Mouse (Mus musculus): Measurements from ENCODE around the gene Pde11a. TPM values are rescaled to one million over a fixed set of nuclear protein-coding genes. Genes with fewer than 3 reads are reported as not detected.
A peak's percentile ranks its signal among the peaks of the same experiment; 100 is the strongest.

Pde11a gene
- polyA plus RNA-seq, 1 experiment from 2014 or later, result 0.18 TPM

GRCm38 (mm10) chr2:76058661-76059467, 279.7 kb downstream of the Pde11a start:
- Histone ChIP-seq H3K4me2 (replicated peaks) (no peak overlapping the region), H3K36me3 (no peaks in the 10 kb centered on the region), H3K27ac (peak overlapping the region; percentile 17; the same call in 1 of the 2 replicates), H3K4me1 (peaks cover 14% of the 10 kb centered on the region), H3K9me3 (replicated peaks) (no peaks in the 10 kb centered on the region), H3K9ac (no peak overlapping the region), H3K27me3 (no peaks in the 10 kb centered on the region), H3K4me3 (no peak overlapping the region)
- WGBS, result 33% methylated on average over 13 of the region's 13 CpGs
- ATAC-seq (ENCODE audit: low FRiP score), result no peak

- Histone ChIP-seq H3K27me3 (no peaks in the 10 kb centered on the region), H3K9me3 (replicated peaks) (no peaks in the 10 kb centered on the region), H3K4me1 (peaks cover 19% of the 10 kb centered on the region), H3K9ac (no peak overlapping the region), H3K4me3 (no peak overlapping the region), H3K4me2 (replicated peaks) (no peak overlapping the region), H3K36me3 (no peaks in the 10 kb centered on the region), H3K27ac (no peak overlapping the region)
- WGBS, result 77% methylated on average over 7 of the region's 7 CpGs
- no peak for ATAC-seq (ENCODE audit: low FRiP score)
Observed at GRCm38 (mm10) chr2:76057555-76057954, 281.0 kb downstream of the Pde11a start.

GRCm38 (mm10) chr2:76053748-76054331, 284.7 kb downstream of the Pde11a start:
- Histone ChIP-seq H3K36me3 (no peaks in the 10 kb centered on the region), H3K27me3 (no peaks in the 10 kb centered on the region), H3K4me3 (no peak overlapping the region), H3K4me2 (replicated peaks) (no peak overlapping the region), H3K9me3 (replicated peaks) (no peaks in the 10 kb centered on the region), H3K9ac (no peak overlapping the region), H3K4me1 (peaks cover 20% of the 10 kb centered on the region), H3K27ac (peak overlapping the region; percentile 65)
- 75% methylated on average over 14 of the region's 14 CpGs for WGBS
- ATAC-seq (ENCODE audit: low FRiP score), result peak; percentile 66

GRCm38 (mm10) chr2:76052897-76053505, 285.6 kb downstream of the Pde11a start:
- no peaks in the 10 kb centered on the region for H3K36me3 ChIP-seq
- no peak overlapping the region for H3K4me2 ChIP-seq (replicated peaks)
- no peak for ATAC-seq (ENCODE audit: low FRiP score)
- H3K4me3 ChIP-seq, result no peak overlapping the region
- H3K9me3 ChIP-seq (replicated peaks), result no peaks in the 10 kb centered on the region
- H3K27ac ChIP-seq, result peak overlapping the region; percentile 65
- H3K9ac ChIP-seq, result no peak overlapping the region
- H3K27me3 ChIP-seq, result no peaks in the 10 kb centered on the region
- H3K4me1 ChIP-seq, result peaks cover 14% of the 10 kb centered on the region
- WGBS, result 87% methylated on average over 1 of the region's 1 CpGs

- Histone ChIP-seq H3K36me3 (no peaks in the 10 kb centered on the region), H3K27ac (no peak overlapping the region), H3K9ac (no peak overlapping the region), H3K4me3 (no peak overlapping the region), H3K4me1 (peaks cover 14% of the 10 kb centered on the region), H3K4me2 (replicated peaks) (no peak overlapping the region), H3K9me3 (replicated peaks) (no peaks in the 10 kb centered on the region), H3K27me3 (no peaks in the 10 kb centered on the region)
- no peak for ATAC-seq (ENCODE audit: low FRiP score)
- WGBS, result 78% methylated on average over 11 of the region's 11 CpGs
Observed at GRCm38 (mm10) chr2:76051385-76051784, 287.2 kb downstream of the Pde11a start.

GRCm38 (mm10) chr2:76050911-76051310, 287.7 kb downstream of the Pde11a start:
- H3K36me3 ChIP-seq, result no peaks in the 10 kb centered on the region
- ATAC-seq (ENCODE audit: low FRiP score), result no peak
- H3K4me1 ChIP-seq, result peaks cover 14% of the 10 kb centered on the region
- H3K9ac ChIP-seq, result no peak overlapping the region
- no peak overlapping the region for H3K4me2 ChIP-seq (replicated peaks)
- no peaks in the 10 kb centered on the region for H3K27me3 ChIP-seq
- 82% methylated on average over 4 of the region's 4 CpGs for WGBS
- no peak overlapping the region for H3K27ac ChIP-seq
- no peak overlapping the region for H3K4me3 ChIP-seq
- H3K9me3 ChIP-seq (replicated peaks), result no peaks in the 10 kb centered on the region

GRCm38 (mm10) chr2:76050092-76050491, 288.5 kb downstream of the Pde11a start:
- 70% methylated on average over 10 of the region's 10 CpGs for WGBS
- no peaks in the 10 kb centered on the region for H3K9me3 ChIP-seq (replicated peaks)
- peaks cover 14% of the 10 kb centered on the region for H3K4me1 ChIP-seq
- no peak overlapping the region for H3K27ac ChIP-seq
- no peak; the same call in 1 of the 2 replicates for ATAC-seq (ENCODE audit: low FRiP score)
- no peaks in the 10 kb centered on the region for H3K36me3 ChIP-seq
- H3K27me3 ChIP-seq, result no peaks in the 10 kb centered on the region
- H3K4me2 ChIP-seq (replicated peaks), result no peak overlapping the region
- no peak overlapping the region for H3K9ac ChIP-seq
- no peak overlapping the region for H3K4me3 ChIP-seq

- ATAC-seq (ENCODE audit: low FRiP score), result no peak
- no peak overlapping the region for H3K4me3 ChIP-seq
- H3K4me1 ChIP-seq, result peaks cover 14% of the 10 kb centered on the region
- H3K4me2 ChIP-seq (replicated peaks), result no peak overlapping the region
- H3K9me3 ChIP-seq (replicated peaks), result no peaks in the 10 kb centered on the region
- H3K36me3 ChIP-seq, result no peaks in the 10 kb centered on the region
- WGBS, result 77% methylated on average over 8 of the region's 8 CpGs
- H3K27me3 ChIP-seq, result no peaks in the 10 kb centered on the region
- no peak overlapping the region for H3K27ac ChIP-seq
- H3K9ac ChIP-seq, result no peak overlapping the region
Observed at GRCm38 (mm10) chr2:76049529-76049928, 289.0 kb downstream of the Pde11a start.

GRCm38 (mm10) chr2:76047740-76048139, 290.8 kb downstream of the Pde11a start:
- no peak overlapping the region for H3K27ac ChIP-seq
- no peak overlapping the region for H3K9ac ChIP-seq
- no peak overlapping the region for H3K4me2 ChIP-seq (replicated peaks)
- H3K4me3 ChIP-seq, result no peak overlapping the region
- 88% methylated on average over 12 of the region's 12 CpGs for WGBS
- no peaks in the 10 kb centered on the region for H3K9me3 ChIP-seq (replicated peaks)
- no peaks in the 10 kb centered on the region for H3K36me3 ChIP-seq
- H3K27me3 ChIP-seq, result no peaks in the 10 kb centered on the region
- peaks cover 9% of the 10 kb centered on the region; the same call in 1 of the 2 replicates for H3K4me1 ChIP-seq
- ATAC-seq (ENCODE audit: low FRiP score), result no peak

- Histone ChIP-seq H3K27ac (no peak overlapping the region), H3K4me3 (no peak overlapping the region), H3K36me3 (no peaks in the 10 kb centered on the region), H3K27me3 (no peaks in the 10 kb centered on the region), H3K4me1 (no peaks in the 10 kb centered on the region), H3K9ac (no peak overlapping the region), H3K4me2 (replicated peaks) (no peak overlapping the region), H3K9me3 (replicated peaks) (no peaks in the 10 kb centered on the region)
- WGBS, result 89% methylated on average over 10 of the region's 10 CpGs
- ATAC-seq (ENCODE audit: low FRiP score), result no peak
Observed at GRCm38 (mm10) chr2:76042210-76042609, 296.4 kb downstream of the Pde11a start.

GRCm38 (mm10) chr2:76040116-76040515, 298.5 kb downstream of the Pde11a start:
- no peak overlapping the region for H3K4me3 ChIP-seq
- H3K4me1 ChIP-seq, result no peaks in the 10 kb centered on the region
- no peak overlapping the region for H3K27ac ChIP-seq
- no peak for ATAC-seq (ENCODE audit: low FRiP score)
- WGBS, result 95% methylated on average over 7 of the region's 7 CpGs
- no peaks in the 10 kb centered on the region for H3K9me3 ChIP-seq (replicated peaks)
- H3K36me3 ChIP-seq, result no peaks in the 10 kb centered on the region
- no peaks in the 10 kb centered on the region for H3K27me3 ChIP-seq
- H3K4me2 ChIP-seq (replicated peaks), result no peak overlapping the region
- no peak overlapping the region for H3K9ac ChIP-seq

GRCm38 (mm10) chr2:76030080-76030479, 308.5 kb downstream of the Pde11a start:
- WGBS, result 4% methylated on average over 8 of the region's 8 CpGs
- H3K4me1 ChIP-seq, result peaks cover 27% of the 10 kb centered on the region
- ATAC-seq (ENCODE audit: low FRiP score), result peak; percentile 73
- peak overlapping the region; percentile 95 for H3K27ac ChIP-seq
- no peak overlapping the region for H3K9ac ChIP-seq
- H3K36me3 ChIP-seq, result no peaks in the 10 kb centered on the region
- H3K4me3 ChIP-seq, result no peak overlapping the region
- H3K27me3 ChIP-seq, result no peaks in the 10 kb centered on the region
- H3K4me2 ChIP-seq (replicated peaks), result peak overlapping the region; percentile 34
- no peaks in the 10 kb centered on the region for H3K9me3 ChIP-seq (replicated peaks)

Data from hindbrain, embryonic 12.5 days (tissue).